Mouse (Mus musculus) gastrocnemius, adult 2 months (tissue): ENCODE results near the gene Cyp2a12. TPM values are rescaled to one million over a fixed set of nuclear protein-coding genes. Genes with fewer than 3 reads are reported as not detected.
"Not testable (repeated sequence)": the region's sequence is repeated elsewhere in the genome, so short reads cannot be mapped to it uniquely, and the experiment has no call there.

ENCODE experiments used
- DNase-seq: peaks from one replicate; pipeline ENCODE4 v3.0.0; 2022
- H3K27ac ChIP-seq: fragments of 200-600 bp; 2 replicates; pipeline ENCODE4 v1.8.1; 2022; ENCODE audit warnings: mild to moderate bottlenecking
- H3K4me3 ChIP-seq: fragments of 200-600 bp; 2 replicates; pipeline ENCODE4 v1.8.1; 2022; ENCODE audit warnings: mild to moderate bottlenecking, moderate library complexity
- CTCF ChIP-seq: fragments of 200-600 bp; IDR thresholded peaks from 2 replicates; pipeline ENCODE4 v1.8.1; 2022; ENCODE audit warnings: antibody characterized with exemption, mild to moderate bottlenecking, moderate library complexity
- intact Hi-C: fragments of 180-260 bp; cut with DNase I; formaldehyde crosslinking; loops from one replicate; pipeline ENCODE4 v1.15.1; 2025
- long read RNA-seq, 2 experiments: library from polyadenylated mRNA; stranded (forward); transcript quantifications; one replicate each; pipeline ENCODE4 v2.0.0; 2021
- total RNA-seq, 2 experiments: library from RNA; stranded (reverse); gene quantifications; 2 replicates each; pipeline ENCODE4 v1.2.3; 2021

Cyp2a12 gene
- total RNA-seq: under 1 TPM in 1 of 2 experiments, not detected in 1; 0.14 TPM
- long read RNA-seq, experiment 1: 0 reads
- long read RNA-seq, experiment 2: 0 reads

DNA sequence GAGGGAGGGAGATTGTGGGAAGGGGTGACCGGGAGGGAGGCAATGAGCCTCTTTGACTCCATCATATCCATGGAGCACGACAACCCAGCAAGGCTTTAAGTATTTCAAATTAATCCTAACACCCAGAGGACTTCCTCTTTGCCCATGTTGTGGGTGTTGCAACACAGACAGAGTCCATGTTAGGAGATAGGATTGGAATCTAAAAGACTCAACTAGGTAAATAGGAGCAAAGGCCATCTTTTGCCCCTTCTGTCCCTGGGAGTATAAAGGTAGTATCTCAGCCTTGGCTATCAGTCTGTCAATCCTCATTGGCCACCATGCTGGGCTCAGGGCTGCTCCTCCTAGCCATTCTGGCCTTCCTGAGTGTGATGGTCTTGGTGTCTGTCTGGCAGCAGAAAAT is at the start of gene Cyp2a12:
Gene Cyp2a12, plus strand, starts transcription at position 293 of the 400 bp plus-strand sequence.
- TF ChIP-seq CTCF: no peak
- H3K4me3 ChIP-seq: no peak within 1 kb of the TSS
- H3K27ac ChIP-seq: no peak within 1 kb of the TSS
- intact Hi-C loops: no loop called here
- DNase-seq: no peak

DNA sequence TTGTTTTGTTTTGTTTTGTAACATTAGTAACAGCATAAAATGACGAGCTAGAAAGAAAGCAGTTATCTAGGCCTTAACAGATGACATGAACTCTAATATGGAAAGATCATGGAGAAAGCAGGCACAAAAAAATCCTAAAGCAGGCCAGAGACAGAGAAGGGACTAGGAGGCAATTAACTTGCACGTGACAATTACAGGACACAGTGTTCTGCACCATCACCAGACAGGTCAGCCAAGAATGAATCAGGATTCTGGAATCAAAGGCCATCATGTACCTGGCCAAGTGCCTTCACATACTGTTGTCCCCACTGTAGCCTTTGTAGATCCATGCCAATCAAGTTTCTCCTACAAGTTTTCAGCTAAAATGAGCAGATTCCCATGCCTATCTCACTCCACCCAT is 47.4 kb upstream of the Cyp2a12 start:
- intact Hi-C loops, DNase-seq, H3K27ac ChIP-seq, H3K4me3 ChIP-seq: not testable (repeated sequence)

DNA sequence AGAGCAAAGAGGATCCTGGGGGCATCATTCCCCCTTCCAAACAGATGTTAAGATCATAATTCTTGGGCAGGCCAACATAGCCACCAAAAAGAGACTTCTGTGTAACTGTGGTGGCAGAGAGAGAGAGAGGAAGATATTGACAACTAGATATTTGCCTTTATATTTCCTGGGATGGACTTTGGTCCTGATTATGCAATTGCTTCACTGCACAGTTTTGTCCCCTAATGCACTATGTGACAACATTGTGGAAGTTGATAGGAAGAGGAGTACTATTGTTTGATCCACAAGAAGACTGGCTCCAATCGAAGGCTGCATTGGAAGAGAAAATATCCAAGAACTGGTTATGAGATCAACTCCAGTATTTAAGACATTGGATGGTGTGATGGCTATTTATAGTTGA is 46.9 kb upstream of the Cyp2a12 start:
- H3K4me3 ChIP-seq, H3K27ac ChIP-seq, intact Hi-C loops, DNase-seq: not testable (repeated sequence)

DNA sequence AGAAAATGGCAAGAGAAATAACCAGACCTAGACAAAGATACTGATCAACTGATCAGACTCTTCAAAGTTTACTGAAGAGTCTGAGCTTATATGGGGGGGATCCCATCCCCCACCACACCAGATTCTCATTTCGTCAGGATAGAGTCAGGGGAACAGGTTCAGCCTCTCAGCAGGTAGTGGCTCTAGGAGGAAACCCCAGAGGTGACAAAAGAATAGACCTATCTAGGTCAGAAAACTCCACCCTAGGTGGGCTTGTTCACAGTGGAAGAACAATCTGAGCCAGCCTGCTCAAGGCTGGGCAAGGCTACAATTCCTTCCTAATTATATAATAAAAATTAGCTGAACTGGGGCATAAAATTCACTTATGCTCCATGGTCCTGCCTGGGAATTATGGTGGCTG is 46.3 kb upstream of the Cyp2a12 start:
- no peak overlapping the region for H3K27ac ChIP-seq
- intact Hi-C loops: no loop called here
- DNase-seq: no peak
- TF ChIP-seq CTCF: no peak
- H3K4me3 ChIP-seq: no peak overlapping the region

DNA sequence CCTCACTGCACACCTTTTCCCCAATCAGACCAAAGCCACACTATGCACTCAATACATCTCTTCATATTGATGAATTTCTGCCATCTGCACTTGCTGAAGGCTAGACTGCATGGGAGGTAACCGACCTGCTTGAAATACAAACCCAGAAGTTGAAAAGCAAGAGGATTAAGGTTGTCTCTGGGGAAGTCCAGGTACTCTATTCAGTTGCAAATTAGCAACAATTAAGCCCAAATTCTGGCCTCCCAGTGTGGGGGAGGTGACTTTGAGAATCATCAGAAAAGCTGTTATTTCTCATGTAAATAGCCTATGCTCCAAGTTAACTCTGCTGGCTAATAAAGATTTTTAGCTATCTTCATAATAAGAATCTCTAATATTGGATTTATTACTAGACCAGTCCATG is 45.7 kb upstream of the Cyp2a12 start:
- H3K4me3 ChIP-seq, DNase-seq, H3K27ac ChIP-seq, intact Hi-C loops: not testable (repeated sequence)

DNA sequence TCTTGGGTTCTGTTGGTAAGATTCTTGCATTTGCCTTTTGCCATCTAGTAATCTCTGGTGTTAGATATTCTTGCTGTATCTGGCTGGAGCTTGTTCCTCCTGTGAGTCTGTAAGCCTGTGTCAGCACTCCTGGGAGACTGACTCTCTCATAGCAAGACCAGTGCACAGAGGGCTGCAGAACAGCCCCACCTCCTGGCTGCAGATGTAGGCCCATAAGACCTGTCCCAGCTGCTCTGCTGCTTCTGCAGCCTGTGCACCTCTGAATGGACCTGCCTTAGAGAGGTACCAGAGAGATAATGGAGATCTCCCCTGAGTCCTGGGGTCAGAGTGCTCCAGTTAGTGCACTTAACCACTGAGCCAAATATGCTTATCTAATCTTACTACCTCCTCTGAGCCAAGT is 2.3 kb upstream of the Cyp2a12 start:
- H3K4me3 ChIP-seq, H3K27ac ChIP-seq, DNase-seq, intact Hi-C loops: not testable (repeated sequence)

DNA sequence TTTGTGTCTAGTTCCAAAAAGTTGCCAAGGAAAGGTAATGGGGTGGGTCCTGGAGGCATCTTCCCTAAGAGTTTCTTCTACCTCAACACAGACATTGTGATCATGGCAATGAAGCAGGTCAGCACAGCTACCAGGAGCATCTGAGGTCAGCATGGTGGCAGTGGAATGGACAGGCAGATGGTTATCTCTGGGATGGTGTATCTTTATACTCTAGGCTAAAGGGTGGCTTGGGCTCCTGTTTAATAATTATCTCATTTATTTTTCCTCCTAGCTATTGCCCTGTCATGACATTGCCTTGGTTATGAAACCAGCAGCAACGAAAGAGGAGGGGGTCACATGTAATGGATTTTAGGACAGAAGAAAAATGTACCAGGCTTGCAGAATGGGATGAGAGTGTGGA is 20.0 kb downstream of the Cyp2a12 start:
- H3K4me3 ChIP-seq, H3K27ac ChIP-seq, DNase-seq, intact Hi-C loops: not testable (repeated sequence)

DNA sequence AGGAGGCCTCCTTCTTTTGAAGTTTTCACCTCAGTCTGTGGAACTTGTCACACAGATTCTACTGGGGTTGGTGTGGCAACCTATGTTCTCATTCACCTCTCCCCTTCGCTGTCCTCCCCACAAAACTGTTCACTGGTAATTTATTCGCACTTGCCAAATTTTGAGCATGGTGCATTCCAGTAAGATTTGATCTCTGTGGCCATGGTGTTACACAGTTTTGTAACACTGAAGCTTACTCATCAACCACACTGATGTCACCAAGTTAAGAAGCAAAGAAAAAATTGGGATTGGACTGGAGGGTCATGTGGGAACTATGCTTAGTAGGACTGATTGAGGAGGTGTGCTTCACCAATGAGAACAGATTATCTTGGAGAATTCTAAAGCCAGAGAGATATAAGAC is 30.5 kb downstream of the Cyp2a12 start:
- intact Hi-C loops, DNase-seq, H3K27ac ChIP-seq, H3K4me3 ChIP-seq: not testable (repeated sequence)

DNA sequence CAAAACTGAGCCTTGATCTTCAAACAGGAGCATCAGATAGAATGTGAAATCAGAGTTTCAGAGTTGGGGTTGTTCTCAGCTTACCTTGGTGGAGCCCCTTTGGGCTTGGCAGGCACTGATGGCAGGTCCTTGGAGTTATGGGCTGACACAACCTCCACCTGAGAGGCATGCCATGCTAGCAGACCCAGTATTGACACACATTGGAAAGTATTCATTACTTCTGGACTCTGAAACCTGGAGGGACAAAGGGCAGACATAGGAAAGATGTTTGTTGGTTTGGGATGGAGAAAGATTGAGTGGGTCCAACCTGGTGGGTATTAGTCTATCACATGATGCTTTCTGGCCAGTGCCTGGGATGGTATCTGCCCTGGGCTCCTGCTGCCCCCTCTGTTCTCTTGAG is 31.0 kb downstream of the Cyp2a12 start:
- H3K27ac ChIP-seq, intact Hi-C loops, DNase-seq, H3K4me3 ChIP-seq: not testable (repeated sequence)

DNA sequence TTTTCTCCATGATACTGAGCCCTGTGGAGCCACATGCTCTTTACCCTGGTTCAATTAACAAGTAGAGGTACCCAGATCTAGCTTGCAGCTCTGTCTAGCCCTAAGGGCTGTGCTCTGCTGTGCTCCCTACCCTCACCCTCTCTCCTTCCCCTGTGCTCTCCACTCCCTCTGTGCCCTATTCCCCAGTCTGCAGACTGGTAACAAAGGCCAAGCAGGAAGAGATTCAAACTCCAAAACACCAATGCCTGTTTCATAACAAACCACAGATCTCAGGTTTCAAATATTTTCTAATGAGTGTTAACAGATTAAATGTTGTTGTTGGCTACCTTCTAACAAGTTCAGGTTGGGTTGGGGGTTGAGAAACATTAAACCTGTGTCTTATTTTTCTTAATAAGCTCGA is 49.8 kb downstream of the Cyp2a12 start:
- no peak overlapping the region for H3K27ac ChIP-seq
- no peak overlapping the region for H3K4me3 ChIP-seq
- DNase-seq: no peak
- TF ChIP-seq CTCF: no peak
- intact Hi-C loops: no loop called here

DNA sequence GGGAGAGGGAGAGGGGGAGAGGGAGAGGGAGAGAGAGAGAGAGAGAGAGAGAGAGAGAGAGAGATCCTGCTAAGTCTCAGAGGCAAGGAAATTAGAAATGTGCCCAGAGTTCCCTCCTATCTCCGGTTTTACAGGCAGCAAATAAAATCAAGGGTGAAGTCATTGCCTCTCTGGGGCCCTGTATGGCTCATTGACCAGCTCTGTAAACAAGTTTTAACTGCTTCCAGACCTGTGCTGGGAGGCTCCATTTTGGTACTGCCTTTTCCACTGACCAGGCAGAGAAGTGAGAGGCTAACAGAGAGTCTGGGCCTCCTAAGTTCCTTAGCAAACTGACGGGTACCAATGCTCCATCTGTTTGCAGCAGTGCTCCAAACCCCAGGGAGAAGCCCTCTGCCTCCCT is 52.7 kb downstream of the Cyp2a12 start:
- no peak for DNase-seq
- no peak for TF ChIP-seq CTCF
- Histone ChIP-seq H3K27ac (no peak overlapping the region), H3K4me3 (no peak overlapping the region)
- intact Hi-C loops: no loop called here

Other genes starting within 250 kb of the Cyp2a12 start
- not detected for gene Cyp2g1, start 220.2 kb upstream of the Cyp2a12 start, total RNA-seq
- not detected for gene Cyp2a5, start 193.8 kb upstream of the Cyp2a12 start, total RNA-seq
- gene Cyp2a22, start 89.7 kb upstream of the Cyp2a12 start, total RNA-seq: not detected
- gene Cyp2f2, start 90.8 kb downstream of the Cyp2a12 start, total RNA-seq: under 1 TPM; 0.50 to 0.64 TPM
- gene Cyp2t4, start 124.6 kb downstream of the Cyp2a12 start, total RNA-seq: not detected
- gene Egln2, start 137.7 kb downstream of the Cyp2a12 start, total RNA-seq: 100 to 1,000 TPM in 1 of 2 experiments, 10 to 100 TPM in 1; 97.6 to 119 TPM
- gene Rab4b, start 149.8 kb downstream of the Cyp2a12 start, total RNA-seq: 1 to 10 TPM; 5.7 to 6.5 TPM
- under 1 TPM in 1 of 2 experiments, not detected in 1; 0.18 TPM for gene Gm21983, start 152.0 kb downstream of the Cyp2a12 start, total RNA-seq
- gene Mia, start 152.1 kb downstream of the Cyp2a12 start, total RNA-seq: not detected
- 10 to 100 TPM; 14.6 to 15.8 TPM for gene BC024978, start 166.7 kb downstream of the Cyp2a12 start, total RNA-seq
- 10 to 100 TPM; 32.5 to 37.3 TPM for gene Snrpa, start 167.2 kb downstream of the Cyp2a12 start, total RNA-seq
- gene Itpkc, start 199.6 kb downstream of the Cyp2a12 start, total RNA-seq: 1 to 10 TPM; 3.9 to 4.3 TPM
- 1 to 10 TPM; 3.2 to 3.4 TPM for gene Coq8b, start 203.9 kb downstream of the Cyp2a12 start, total RNA-seq
- 1 to 10 TPM; 3.8 to 4.2 TPM for gene Numbl, start 229.4 kb downstream of the Cyp2a12 start, total RNA-seq